Mouse (Mus musculus) limb, embryonic 11.5 days (tissue): ENCODE data around the gene Naa15. TPM values are rescaled to one million over a fixed set of nuclear protein-coding genes. Genes with fewer than 3 reads are reported as not detected.
"Not testable (repeated sequence)": the region's sequence is repeated elsewhere in the genome, so short reads cannot be mapped to it uniquely, and the experiment has no call there.

Experiments used
- ATAC-seq: fragments of 200-750 bp; cut with Nextera tagmentation; 2 replicates; pipeline ENCODE4 v1.8.0; 2017; ENCODE audit warnings: low read depth; ENCODE audit not compliant: insufficient number of reproducible peaks, low FRiP score, low TSS enrichment
- DNase-seq: peaks from one replicate; pipeline ENCODE4 v3.0.0-alpha.2; 2015; ENCODE audit warnings: low spot score
- H3K27ac ChIP-seq: fragments of 300-500 bp; sonication (generic); replicated peaks from 2 replicates; pipeline ENCODE4 v1.5.1; 2014; ENCODE audit warnings: low read depth, mild to moderate bottlenecking, low read length
- H3K27me3 ChIP-seq: fragments of 300-500 bp; sonication (generic); 2 replicates; pipeline ENCODE4 v1.6.1; 2014; ENCODE audit warnings: mild to moderate bottlenecking, low read length, mixed read lengths; ENCODE audit not compliant: control insufficient read depth, insufficient read depth
- H3K36me3 ChIP-seq: fragments of 300-500 bp; sonication (generic); 2 replicates; pipeline ENCODE4 v1.6.1; 2014; ENCODE audit warnings: mild to moderate bottlenecking, low read length, moderate library complexity, mixed read lengths; ENCODE audit not compliant: control insufficient read depth, insufficient read depth
- H3K4me1 ChIP-seq: fragments of 300-500 bp; sonication (generic); 2 replicates; pipeline ENCODE4 v1.6.1; 2014; ENCODE audit warnings: low read length, mixed read lengths; ENCODE audit not compliant: control insufficient read depth, insufficient read depth
- H3K4me2 ChIP-seq: fragments of 300-500 bp; sonication (generic); 2 replicates; pipeline ENCODE4 v1.6.1; 2014; ENCODE audit warnings: low read depth, mild to moderate bottlenecking, moderate library complexity; ENCODE audit not compliant: severe bottlenecking
- H3K4me3 ChIP-seq: fragments of 300-500 bp; sonication (generic); 2 replicates; pipeline ENCODE4 v1.5.1; 2014; ENCODE audit warnings: low read depth, low read length
- H3K9ac ChIP-seq: fragments of 300-500 bp; sonication (generic); 2 replicates; pipeline ENCODE4 v1.6.1; 2014; ENCODE audit warnings: mild to moderate bottlenecking, low read length
- H3K9me3 ChIP-seq: fragments of 300-500 bp; sonication (generic); 2 replicates; pipeline ENCODE4 v1.6.1; 2016; ENCODE audit warnings: low read length; ENCODE audit not compliant: control insufficient read depth
- WGBS: fragments of 180-500 bp; shearing (Covaris S2); extraction: QIAGEN DNeasy Blood & Tissue Kit; methylation state at CpG from one replicate; pipeline ENCODE4 v1.1.7; 2014; 5-methylcytosine and 5-hydroxymethylcytosine counted together
- polyA plus RNA-seq: library from polyadenylated mRNA; unstranded; fragments of >200 nt; fragmentation: Nextera tagmentation; extraction: Ambion mirVana; gene quantifications from 2 replicates; pipeline ENCODE4 v1.2.1, GENCODE M21; 2014

Gene Naa15
- polyA plus RNA-seq, 1 experiment from 2014 or later: 52.0 TPM

- H3K9me3 ChIP-seq, DNase-seq, ATAC-seq, H3K4me3 ChIP-seq, H3K4me1 ChIP-seq, H3K27ac ChIP-seq, H3K27me3 ChIP-seq, H3K4me2 ChIP-seq, H3K36me3 ChIP-seq, H3K9ac ChIP-seq: not testable (repeated sequence)
- WGBS: 86% methylated on average over 5 of the region's 5 CpGs
Measured at GRCm38 (mm10) chr3:51434364-51434763, 19.4 kb downstream of the Naa15 start.

GRCm38 (mm10) chr3:51434871-51435595 is 20.1 kb downstream of the Naa15 start:
- WGBS: 95% methylated on average over 3 of the region's 3 CpGs
- no peak overlapping the region for H3K4me2 ChIP-seq
- no peak overlapping the region for H3K4me3 ChIP-seq
- H3K27ac ChIP-seq: no peak overlapping the region
- no peak for ATAC-seq
- H3K9me3 ChIP-seq: no peaks in the 10 kb centered on the region
- no peak for DNase-seq
- no peak overlapping the region for H3K9ac ChIP-seq
- peaks cover 2% of the 10 kb centered on the region; the same call in 1 of the 2 replicates for H3K36me3 ChIP-seq
- H3K27me3 ChIP-seq: no peaks in the 10 kb centered on the region
- H3K4me1 ChIP-seq: no peaks in the 10 kb centered on the region

- no peak overlapping the region for H3K4me2 ChIP-seq
- no peak overlapping the region for H3K27ac ChIP-seq
- no peaks in the 10 kb centered on the region for H3K4me1 ChIP-seq
- no peak overlapping the region for H3K9ac ChIP-seq
- ATAC-seq (no peak), DNase-seq (no peak)
- no peaks in the 10 kb centered on the region for H3K9me3 ChIP-seq
- peaks cover 18% of the 10 kb centered on the region for H3K36me3 ChIP-seq
- WGBS: 87% methylated on average over 2 of the region's 2 CpGs
- no peak overlapping the region for H3K4me3 ChIP-seq
- H3K27me3 ChIP-seq: no peaks in the 10 kb centered on the region
Measured at GRCm38 (mm10) chr3:51468530-51468929, 53.6 kb downstream of the Naa15 start.

- ATAC-seq (no peak), DNase-seq (no peak)
- Histone ChIP-seq H3K27ac (no peak overlapping the region), H3K27me3 (no peaks in the 10 kb centered on the region), H3K4me2 (no peak overlapping the region), H3K36me3 (peaks cover 4% of the 10 kb centered on the region), H3K9ac (no peak overlapping the region), H3K9me3 (no peaks in the 10 kb centered on the region), H3K4me1 (no peaks in the 10 kb centered on the region), H3K4me3 (no peak overlapping the region)
- 79% methylated on average over 4 of the region's 4 CpGs for WGBS
Measured at GRCm38 (mm10) chr3:51475706-51476105, 60.8 kb downstream of the Naa15 start.

- ATAC-seq (no peak), DNase-seq (no peak)
- no peaks in the 10 kb centered on the region for H3K4me1 ChIP-seq
- no peak overlapping the region for H3K9ac ChIP-seq
- 36% methylated on average over 2 of the region's 2 CpGs for WGBS
- H3K4me3 ChIP-seq: no peak overlapping the region
- H3K36me3 ChIP-seq: no peaks in the 10 kb centered on the region
- H3K27ac ChIP-seq: no peak overlapping the region
- no peaks in the 10 kb centered on the region for H3K27me3 ChIP-seq
- H3K9me3 ChIP-seq: no peaks in the 10 kb centered on the region
- H3K4me2 ChIP-seq: no peak overlapping the region
Measured at GRCm38 (mm10) chr3:51479893-51480292, 64.9 kb downstream of the Naa15 start.

GRCm38 (mm10) chr3:51481059-51481458 is 66.1 kb downstream of the Naa15 start:
- no peak overlapping the region for H3K27ac ChIP-seq
- no peak overlapping the region for H3K4me3 ChIP-seq
- no peak overlapping the region for H3K9ac ChIP-seq
- H3K36me3 ChIP-seq: no peaks in the 10 kb centered on the region
- DNase-seq (peak; percentile 76), ATAC-seq (no peak)
- H3K27me3 ChIP-seq: no peaks in the 10 kb centered on the region
- 0 out of 2 replicates have a peak, but pooled peaks cover 3% of the 10 kb centered on the region for H3K4me1 ChIP-seq
- H3K9me3 ChIP-seq: no peaks in the 10 kb centered on the region
- no peak overlapping the region for H3K4me2 ChIP-seq

GRCm38 (mm10) chr3:51481881-51482280 is 66.9 kb downstream of the Naa15 start:
- no peak overlapping the region for H3K4me3 ChIP-seq
- no peak for ATAC-seq
- no peak overlapping the region for H3K9ac ChIP-seq
- 0 out of 2 replicates have a peak, but pooled peaks cover 3% of the 10 kb centered on the region for H3K4me1 ChIP-seq
- 62% methylated on average over 3 of the region's 3 CpGs for WGBS
- no peaks in the 10 kb centered on the region for H3K9me3 ChIP-seq
- H3K4me2 ChIP-seq: no peak overlapping the region
- H3K27me3 ChIP-seq: no peaks in the 10 kb centered on the region
- H3K36me3 ChIP-seq: no peaks in the 10 kb centered on the region
- no peak for DNase-seq
- no peak overlapping the region for H3K27ac ChIP-seq

GRCm38 (mm10) chr3:51482781-51483180 is 67.8 kb downstream of the Naa15 start:
- Histone ChIP-seq H3K4me3 (peak overlapping the region; percentile 80; the same call in 1 of the 2 replicates), H3K27ac (no peak overlapping the region), H3K36me3 (no peaks in the 10 kb centered on the region), H3K9ac (peak overlapping the region; percentile 93), H3K9me3 (no peaks in the 10 kb centered on the region), H3K4me2 (peak overlapping the region; percentile 80), H3K27me3 (no peaks in the 10 kb centered on the region), H3K4me1 (0 out of 2 replicates have a peak, but pooled peaks cover 3% of the 10 kb centered on the region)
- ATAC-seq (no peak), DNase-seq (no peak)
- 78% methylated on average over 3 of the region's 3 CpGs for WGBS
